Mouse (Mus musculus) hindbrain, embryonic 16.5 days (tissue): ENCODE data around the gene Nck2. TPM values are rescaled to one million over a fixed set of nuclear protein-coding genes. Genes with fewer than 3 reads are reported as not detected.

Experiments used
- ATAC-seq: fragments of 200-750 bp; cut with Nextera tagmentation; 2 replicates; pipeline ENCODE4 v1.8.0; 2017; ENCODE audit warnings: moderate TSS enrichment, moderate library complexity
- H3K27ac ChIP-seq: fragments of 300-500 bp; sonication (generic); 2 replicates; pipeline ENCODE4 v1.5.1; 2014; ENCODE audit warnings: low read depth, mild to moderate bottlenecking, control low read depth, low read length, moderate library complexity
- H3K27me3 ChIP-seq: fragments of 300-500 bp; sonication (generic); replicated peaks from 2 replicates; pipeline ENCODE4 v1.6.1; 2014; ENCODE audit warnings: low read length; ENCODE audit not compliant: control insufficient read depth, insufficient read depth
- H3K36me3 ChIP-seq: fragments of 300-500 bp; sonication (generic); 2 replicates; pipeline ENCODE4 v1.6.1; 2014; ENCODE audit warnings: mild to moderate bottlenecking, low read length, moderate library complexity, mixed read lengths; ENCODE audit not compliant: control insufficient read depth, insufficient read depth
- H3K4me1 ChIP-seq: fragments of 300-500 bp; sonication (generic); 2 replicates; pipeline ENCODE4 v1.6.1; 2014; ENCODE audit warnings: low read depth, low read length; ENCODE audit not compliant: control insufficient read depth, insufficient read depth
- H3K4me2 ChIP-seq: fragments of 300-500 bp; sonication (generic); 2 replicates; pipeline ENCODE4 v1.6.1; 2014; ENCODE audit warnings: mild to moderate bottlenecking, low read length, control low read depth, moderate library complexity
- H3K4me3 ChIP-seq: fragments of 300-500 bp; sonication (generic); 2 replicates; pipeline ENCODE4 v1.5.1; 2014; ENCODE audit warnings: mild to moderate bottlenecking, low read length, control low read depth, moderate library complexity
- H3K9ac ChIP-seq: fragments of 300-500 bp; sonication (generic); 2 replicates; pipeline ENCODE4 v1.6.1; 2014; ENCODE audit warnings: low read depth, mild to moderate bottlenecking, control low read depth, low read length, moderate library complexity
- H3K9me3 ChIP-seq: fragments of 300-500 bp; sonication (generic); 2 replicates; pipeline ENCODE4 v1.6.1; 2014; ENCODE audit warnings: mild to moderate bottlenecking, low read length, moderate library complexity; ENCODE audit not compliant: control insufficient read depth
- WGBS: fragments of 180-500 bp; shearing (Covaris S2); extraction: QIAGEN DNeasy Blood & Tissue Kit; methylation state at CpG from one replicate; pipeline ENCODE4 v1.1.7; 2014; 5-methylcytosine and 5-hydroxymethylcytosine counted together
- polyA plus RNA-seq: library from polyadenylated mRNA; unstranded; fragments of >200 nt; fragmentation: Nextera tagmentation; extraction: Ambion mirVana; gene quantifications from 2 replicates; pipeline ENCODE4 v1.2.1, GENCODE M21; 2015

Nck2 gene
- polyA plus RNA-seq, 1 experiment from 2014 or later, result 28.0 TPM

- Histone ChIP-seq H3K27ac (peak overlapping the region; percentile 90; the same call in 1 of the 2 replicates), H3K36me3 (no peaks in the 10 kb centered on the region), H3K4me3 (peak overlapping the region; percentile 98), H3K27me3 (no peaks in the 10 kb centered on the region), H3K9me3 (no peaks in the 10 kb centered on the region), H3K9ac (peak overlapping the region; percentile 97), H3K4me1 (peaks cover 22% of the 10 kb centered on the region), H3K4me2 (peak overlapping the region; percentile 73)
- 18% methylated on average over 16 of the region's 16 CpGs for WGBS
- ATAC-seq, result peak; percentile 2; the same call in 1 of the 2 replicates
These were observed 2.6 kb downstream of the Nck2 start for GRCm38 (mm10) chr1:43446731-43447601.

DNA sequence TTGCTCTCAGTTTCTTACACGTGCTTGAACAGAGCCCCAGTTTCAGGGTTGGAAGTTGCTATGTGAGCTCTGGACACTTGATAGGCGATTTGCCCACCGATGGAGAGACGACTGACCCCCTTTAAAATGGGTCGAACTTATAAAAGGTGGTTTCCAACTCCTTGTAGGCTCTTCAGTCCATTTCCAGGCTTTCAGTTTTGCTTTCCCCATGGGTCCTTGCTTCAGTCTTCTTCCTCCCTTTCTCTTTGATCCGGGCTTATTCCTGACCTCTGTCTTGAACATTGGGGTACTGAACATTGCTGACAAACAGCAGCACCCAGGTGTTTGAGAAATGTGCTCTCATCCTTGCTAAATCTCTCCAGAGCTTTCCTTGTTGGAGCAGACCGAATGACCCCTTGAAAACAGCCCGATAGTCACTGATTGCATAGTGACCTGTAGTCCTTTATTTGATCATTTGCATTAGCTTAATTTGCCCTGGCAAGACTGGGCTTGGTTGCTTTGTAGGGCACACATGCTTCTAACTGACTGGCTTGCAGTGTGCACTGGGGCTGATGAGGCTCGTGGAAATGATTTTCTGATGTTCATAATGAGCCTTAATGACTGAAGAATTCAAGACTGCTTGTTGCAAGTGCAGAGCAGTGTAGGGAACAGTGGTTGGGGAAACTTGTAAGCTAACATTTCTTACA lies 3.4 kb downstream of the Nck2 start:
- Histone ChIP-seq H3K4me1 (peaks cover 22% of the 10 kb centered on the region), H3K9ac (peak overlapping the region; percentile 24), H3K27ac (no peak overlapping the region), H3K9me3 (no peaks in the 10 kb centered on the region), H3K27me3 (no peaks in the 10 kb centered on the region), H3K4me3 (peak overlapping the region; percentile 98), H3K36me3 (no peaks in the 10 kb centered on the region), H3K4me2 (peak overlapping the region; percentile 73)
- WGBS, result 44% methylated on average over 9 of the region's 9 CpGs
- no peak for ATAC-seq

DNA sequence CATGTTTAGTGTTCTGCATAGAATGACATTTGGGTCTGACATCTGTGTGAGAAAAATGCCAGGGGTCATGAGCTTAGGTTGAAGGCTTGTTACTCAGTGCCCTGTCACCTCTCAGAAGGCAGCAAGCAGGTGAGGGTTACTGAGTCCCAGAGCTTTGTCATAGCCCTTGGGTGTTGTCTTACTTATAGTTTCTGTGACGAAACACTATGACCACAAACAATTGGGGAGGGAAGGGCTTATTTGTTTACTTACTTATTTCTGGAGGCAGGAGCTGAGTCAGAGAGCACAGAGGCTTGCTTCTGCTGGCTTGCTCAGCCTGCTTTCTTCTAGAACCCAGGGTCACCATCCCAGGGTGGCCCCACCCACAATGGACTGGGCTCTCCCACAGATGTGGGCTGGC lies 6.4 kb downstream of the Nck2 start:
- Histone ChIP-seq H3K4me2 (no peak overlapping the region), H3K9ac (no peak overlapping the region), H3K4me3 (no peak overlapping the region), H3K27me3 (no peaks in the 10 kb centered on the region), H3K9me3 (no peaks in the 10 kb centered on the region), H3K36me3 (no peaks in the 10 kb centered on the region), H3K4me1 (peaks cover 19% of the 10 kb centered on the region), H3K27ac (no peak overlapping the region)
- no peak for ATAC-seq
- 77% methylated on average over 1 of the region's 1 CpGs for WGBS

DNA sequence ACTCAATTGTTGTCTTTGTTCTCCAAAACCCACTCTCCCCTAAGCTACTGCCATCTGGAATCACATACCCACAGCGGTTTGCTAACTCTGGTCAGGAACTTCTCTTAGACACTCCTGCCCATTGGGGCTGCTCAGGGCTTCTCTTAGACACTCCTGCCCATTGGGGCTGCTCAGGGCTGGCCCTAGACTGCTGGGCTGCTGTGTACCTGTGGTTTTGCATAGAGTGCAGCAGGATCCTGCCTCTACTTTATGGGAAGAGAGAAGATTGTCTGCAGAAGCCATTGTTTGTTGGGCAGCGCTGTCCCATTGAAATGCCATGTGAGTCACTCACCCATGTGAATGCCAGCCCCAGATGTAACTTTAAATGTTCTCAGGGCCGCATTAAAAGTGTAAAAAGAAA lies 9.3 kb downstream of the Nck2 start:
- H3K4me2 ChIP-seq, result no peak overlapping the region
- H3K9me3 ChIP-seq, result no peaks in the 10 kb centered on the region
- no peak overlapping the region for H3K27ac ChIP-seq
- H3K36me3 ChIP-seq, result no peaks in the 10 kb centered on the region
- no peak overlapping the region for H3K9ac ChIP-seq
- H3K27me3 ChIP-seq, result no peaks in the 10 kb centered on the region
- ATAC-seq, result no peak
- H3K4me3 ChIP-seq, result no peak overlapping the region
- WGBS, result 78% methylated on average over 3 of the region's 3 CpGs
- H3K4me1 ChIP-seq, result peaks cover 12% of the 10 kb centered on the region

DNA sequence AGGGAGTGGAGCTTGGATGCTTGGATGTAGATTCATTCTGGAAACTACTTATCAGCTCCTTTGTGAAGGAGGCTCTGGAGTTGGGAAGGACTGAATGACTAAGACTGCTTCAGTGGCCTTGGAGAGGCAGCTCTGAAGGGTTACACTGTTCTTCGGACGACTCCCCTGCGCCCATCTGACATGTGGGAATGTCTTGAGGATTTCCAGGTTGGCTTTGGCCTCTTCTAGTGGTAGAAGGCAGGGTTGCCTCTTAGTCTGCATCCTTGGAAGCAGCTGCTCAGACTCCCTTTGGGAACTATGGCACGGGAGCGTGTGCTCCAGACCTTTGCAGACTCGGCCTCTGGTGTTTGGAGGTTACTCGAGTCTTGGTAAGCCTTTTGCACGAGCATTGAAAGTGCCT lies 10.4 kb downstream of the Nck2 start:
- no peak overlapping the region for H3K9ac ChIP-seq
- H3K27ac ChIP-seq, result no peak overlapping the region
- no peak overlapping the region for H3K4me3 ChIP-seq
- 83% methylated on average over 8 of the region's 8 CpGs for WGBS
- H3K4me1 ChIP-seq, result peaks cover 9% of the 10 kb centered on the region
- H3K9me3 ChIP-seq, result no peaks in the 10 kb centered on the region
- no peak overlapping the region for H3K4me2 ChIP-seq
- no peaks in the 10 kb centered on the region for H3K27me3 ChIP-seq
- ATAC-seq, result no peak
- no peaks in the 10 kb centered on the region for H3K36me3 ChIP-seq

DNA sequence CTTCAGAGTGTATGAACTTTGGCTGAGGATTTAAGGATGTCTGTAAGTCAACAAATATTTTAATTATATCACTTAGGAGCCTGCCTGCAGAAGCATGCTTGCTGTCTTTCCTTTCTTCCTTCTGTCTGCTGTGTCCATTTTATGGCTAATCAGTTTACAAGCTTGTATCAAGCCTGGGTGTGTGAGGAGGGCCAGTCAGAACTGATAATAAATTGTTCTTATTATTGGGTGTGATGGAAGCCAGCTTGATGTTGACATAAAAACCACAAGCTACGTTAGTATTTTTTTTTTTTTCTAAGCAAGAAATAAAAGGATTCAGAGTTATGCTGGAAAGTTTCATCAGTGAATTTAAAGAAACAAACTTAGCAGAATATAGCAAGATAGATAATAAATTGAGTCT lies 10.8 kb downstream of the Nck2 start:
- no peak for ATAC-seq
- 72% methylated on average over 1 of the region's 1 CpGs for WGBS

DNA sequence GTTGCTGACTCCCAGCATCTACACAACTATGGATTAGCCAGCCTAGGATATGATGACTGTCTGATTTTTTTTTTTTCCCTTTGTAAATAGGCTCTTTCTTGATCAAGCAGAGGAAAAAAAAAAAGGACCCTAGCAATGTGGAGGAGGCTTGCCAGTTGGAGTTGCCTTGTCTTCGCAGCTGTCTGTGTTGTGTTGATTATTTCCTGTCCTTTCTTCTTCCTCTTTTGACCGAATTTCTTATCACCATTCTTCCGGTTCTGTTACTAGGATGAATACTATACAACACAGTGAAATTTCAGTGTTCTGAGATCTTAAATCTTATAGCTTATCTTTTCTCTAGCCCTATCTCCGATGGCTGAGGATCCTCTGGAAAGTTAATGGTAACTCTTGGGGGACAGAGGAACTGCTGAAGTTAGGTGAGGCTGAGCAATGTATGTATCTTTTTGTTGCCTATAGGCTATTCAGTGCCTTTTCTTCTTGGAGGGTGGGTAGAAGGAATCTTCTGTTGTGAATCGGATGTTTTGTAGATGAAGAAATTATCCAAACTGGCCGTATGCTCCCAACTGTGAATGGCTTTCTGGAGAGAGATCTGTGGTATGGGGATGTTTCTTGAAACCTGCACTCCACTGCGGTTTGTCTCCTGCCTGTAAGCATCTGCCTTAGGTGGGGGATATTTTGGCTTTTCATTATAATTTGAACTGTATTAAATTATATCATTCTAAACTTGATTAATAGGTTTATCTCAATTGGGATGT lies 12.8 kb downstream of the Nck2 start:
- Histone ChIP-seq H3K4me1 (peaks cover 6% of the 10 kb centered on the region), H3K27ac (no peak overlapping the region), H3K4me3 (no peak overlapping the region), H3K4me2 (no peak overlapping the region), H3K36me3 (no peaks in the 10 kb centered on the region), H3K9ac (no peak overlapping the region), H3K9me3 (no peaks in the 10 kb centered on the region), H3K27me3 (no peaks in the 10 kb centered on the region)
- 91% methylated on average over 7 of the region's 7 CpGs for WGBS
- no peak for ATAC-seq

More for the DNA sequence above, 10.8 kb downstream of the Nck2 start:
- Histone ChIP-seq H3K4me3 (no peak overlapping the region), H3K9me3 (no peaks in the 10 kb centered on the region), H3K27me3 (no peaks in the 10 kb centered on the region), H3K4me2 (no peak overlapping the region), H3K27ac (no peak overlapping the region), H3K9ac (no peak overlapping the region), H3K36me3 (no peaks in the 10 kb centered on the region), H3K4me1 (peaks cover 9% of the 10 kb centered on the region)

GRCm38 (mm10) chr1:43460468-43460867 lies 16.1 kb downstream of the Nck2 start:
- H3K4me2 ChIP-seq, result no peak overlapping the region
- H3K36me3 ChIP-seq, result no peaks in the 10 kb centered on the region
- no peak overlapping the region for H3K27ac ChIP-seq
- ATAC-seq, result no peak
- H3K4me1 ChIP-seq, result peaks cover 4% of the 10 kb centered on the region
- WGBS, result 86% methylated on average over 5 of the region's 5 CpGs
- H3K27me3 ChIP-seq, result no peaks in the 10 kb centered on the region
- H3K4me3 ChIP-seq, result no peak overlapping the region
- no peaks in the 10 kb centered on the region for H3K9me3 ChIP-seq
- no peak overlapping the region for H3K9ac ChIP-seq

DNA sequence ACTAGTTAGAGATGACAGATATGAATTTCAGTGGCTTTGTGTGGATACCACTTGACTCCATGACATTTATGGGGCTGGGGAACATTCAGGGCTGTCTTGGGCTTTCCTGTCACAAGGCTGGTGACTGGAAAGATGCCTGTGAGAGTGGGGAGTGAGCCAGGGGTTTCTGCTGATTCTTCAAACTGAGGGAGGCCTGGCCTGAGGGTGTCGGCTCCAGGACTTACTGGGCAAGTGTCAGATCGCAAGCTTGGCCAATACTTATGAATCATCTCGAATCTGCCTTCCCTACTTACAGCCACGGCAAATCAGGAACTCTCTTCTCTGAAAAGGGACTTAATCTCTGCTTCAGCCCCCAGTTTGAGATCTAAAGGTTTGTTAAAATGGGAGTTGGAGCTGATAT lies 18.3 kb downstream of the Nck2 start:
- no peaks in the 10 kb centered on the region for H3K36me3 ChIP-seq
- 67% methylated on average over 4 of the region's 4 CpGs for WGBS
- H3K9ac ChIP-seq, result no peak overlapping the region

More for the DNA sequence above, 18.3 kb downstream of the Nck2 start:
- H3K4me2 ChIP-seq, result no peak overlapping the region
- H3K27ac ChIP-seq, result no peak overlapping the region
- H3K27me3 ChIP-seq, result no peaks in the 10 kb centered on the region
- H3K9me3 ChIP-seq, result no peaks in the 10 kb centered on the region
- no peak for ATAC-seq
- H3K4me3 ChIP-seq, result no peak overlapping the region
- peaks cover 4% of the 10 kb centered on the region for H3K4me1 ChIP-seq
